Mouse (Mus musculus) MEL (cell line): ENCODE results near the gene Msgn1. TPM values are rescaled to one million over a fixed set of nuclear protein-coding genes. Genes with fewer than 3 reads are reported as not detected.

Source experiments
- DNase-seq: peaks from one replicate; pipeline ENCODE4 v3.0.0; 2011; ENCODE audit warnings: low read depth, low spot score
- H3K27ac ChIP-seq: 2 replicates; pipeline ENCODE4 v1.5.1; 2012; ENCODE audit warnings: low read depth, mild to moderate bottlenecking, control low read depth, low read length, moderate library complexity; ENCODE audit not compliant: control insufficient read depth
- H3K27me3 ChIP-seq, 2 experiments: fragments of 150-350 bp in 1 of 2; sonication (generic) in 1 of 2; 2 replicates each; pipeline ENCODE4 v1.6.1; 2012; ENCODE audit warnings: low read length in 2 of 2, mild to moderate bottlenecking in 2 of 2, improper control_type of control experiment in 1 of 2, moderate library complexity in 1 of 2; ENCODE audit not compliant: insufficient read depth in 2 of 2, control insufficient read depth in 1 of 2
- H3K36me3 ChIP-seq, 2 experiments: 2 replicates each; pipeline ENCODE4 v1.6.1; 2012 to 2014; ENCODE audit warnings: low read length in 2 of 2, improper control_type of control experiment in 1 of 2, inconsistent platforms in 1 of 2, mild to moderate bottlenecking in 1 of 2; ENCODE audit not compliant: insufficient read depth in 2 of 2, control insufficient read depth in 1 of 2
- H3K4me1 ChIP-seq, 2 experiments: fragments of 150-350 bp in 1 of 2; sonication (generic) in 1 of 2; 2 replicates each; pipeline ENCODE4 v1.6.1; 2012; ENCODE audit warnings: low read length in 2 of 2, improper control_type of control experiment in 1 of 2, mild to moderate bottlenecking in 1 of 2; ENCODE audit not compliant: insufficient read depth in 2 of 2, control insufficient read depth in 1 of 2
- H3K4me3 ChIP-seq, 2 experiments: fragments of 150-350 bp in 1 of 2; sonication (generic) in 1 of 2; 2 replicates each; pipeline ENCODE4 v1.5.1; 2012; ENCODE audit warnings: low read depth in 2 of 2, low read length in 2 of 2, mild to moderate bottlenecking in 2 of 2, moderate library complexity in 2 of 2, control low read depth in 1 of 2, improper control_type of control experiment in 1 of 2; ENCODE audit not compliant: control insufficient read depth in 1 of 2, insufficient read depth in 1 of 2
- H3K79me2 ChIP-seq: 2 replicates; pipeline ENCODE4 v1.6.1; 2012; ENCODE audit warnings: mild to moderate bottlenecking, low read length, moderate library complexity; ENCODE audit not compliant: control insufficient read depth, poor library complexity, insufficient read depth
- H3K9ac ChIP-seq: 2 replicates; pipeline ENCODE4 v1.6.1; 2012; ENCODE audit warnings: low read depth, mild to moderate bottlenecking, control low read depth, low read length, moderate library complexity; ENCODE audit not compliant: control insufficient read depth, poor library complexity, severe bottlenecking
- H3K9me3 ChIP-seq: fragments of 150-350 bp; sonication (generic); replicated peaks from 2 replicates; pipeline ENCODE4 v1.6.1; 2012; ENCODE audit warnings: mild to moderate bottlenecking, low read length, improper control_type of control experiment, moderate library complexity; ENCODE audit not compliant: insufficient read depth
- BHLHE40 ChIP-seq: IDR thresholded peaks from 2 replicates; pipeline ENCODE4 v1.6.1; 2012; ENCODE audit warnings: low read depth, mild to moderate bottlenecking, inconsistent platforms, low read length, improper control_type of control experiment, borderline replicate concordance
- CHD1 ChIP-seq: IDR thresholded peaks from 2 replicates; pipeline ENCODE4 v1.6.1; 2012; ENCODE audit warnings: low read depth, mild to moderate bottlenecking, inconsistent platforms, low read length, improper control_type of control experiment
- CTCF ChIP-seq, 3 experiments: IDR thresholded peaks in 2 of 3; conservative IDR thresholded peaks in 1 of 3; 2 replicates each; pipeline ENCODE4 v1.5.1; 2011 to 2012; ENCODE audit warnings: low read length in 3 of 3, low read depth in 2 of 3, mild to moderate bottlenecking in 2 of 3, improper control_type of control experiment in 1 of 3, inconsistent platforms in 1 of 3, mixed read lengths in 1 of 3, moderate library complexity in 1 of 3; ENCODE audit not compliant: control insufficient read depth in 1 of 3, insufficient read depth in 1 of 3, poor library complexity in 1 of 3, severe bottlenecking in 1 of 3
- E2F4 ChIP-seq: IDR thresholded peaks from 2 replicates; pipeline ENCODE4 v1.6.1; 2011; ENCODE audit warnings: low read depth, low read length, improper control_type of control experiment, borderline replicate concordance
- ELF1 ChIP-seq: IDR thresholded peaks from 2 replicates; pipeline ENCODE4 v1.6.1; 2014; ENCODE audit warnings: low read depth, mild to moderate bottlenecking, inconsistent platforms, low read length, improper control_type of control experiment, moderate library complexity
- EP300 ChIP-seq, 2 experiments: IDR thresholded peaks; 2 replicates each; pipeline ENCODE4 v1.6.1; 2011; ENCODE audit warnings: improper control_type of control experiment in 2 of 2, low read length in 2 of 2, low read depth in 1 of 2, mild to moderate bottlenecking in 1 of 2
- ETS1 ChIP-seq: IDR thresholded peaks from 2 replicates; pipeline ENCODE4 v1.6.1; 2012; ENCODE audit warnings: low read depth, mild to moderate bottlenecking, inconsistent platforms, low read length, improper control_type of control experiment, moderate library complexity
- GABPA ChIP-seq: IDR thresholded peaks from 2 replicates; pipeline ENCODE4 v1.6.1; 2012; ENCODE audit warnings: low read depth, mild to moderate bottlenecking, inconsistent platforms, low read length, improper control_type of control experiment, moderate library complexity
- GATA1 ChIP-seq: IDR thresholded peaks from 2 replicates; pipeline ENCODE4 v1.6.1; 2011; ENCODE audit warnings: low read depth, low read length, improper control_type of control experiment
- HCFC1 ChIP-seq: IDR thresholded peaks from 2 replicates; pipeline ENCODE4 v1.6.1; 2012; ENCODE audit warnings: low read depth, mild to moderate bottlenecking, inconsistent platforms, low read length, improper control_type of control experiment, moderate library complexity
- JUND ChIP-seq: IDR thresholded peaks from 2 replicates; pipeline ENCODE4 v1.6.1; 2011; ENCODE audit warnings: low read depth, mild to moderate bottlenecking, improper control_type of control experiment, low read length
- KAT2A ChIP-seq: conservative IDR thresholded peaks from 2 replicates; pipeline ENCODE4 v1.6.1; 2012; ENCODE audit warnings: low read depth, low read length, improper control_type of control experiment, inconsistent platforms
- MAFK ChIP-seq: IDR thresholded peaks from 2 replicates; pipeline ENCODE4 v1.6.1; 2011; ENCODE audit warnings: low read depth, mild to moderate bottlenecking, low read length, improper control_type of control experiment, borderline replicate concordance
- MAX ChIP-seq: IDR thresholded peaks from 2 replicates; pipeline ENCODE4 v1.6.1; 2011; ENCODE audit warnings: low read length, improper control_type of control experiment
- MAZ ChIP-seq: IDR thresholded peaks from 2 replicates; pipeline ENCODE4 v1.6.1; 2012; ENCODE audit warnings: low read depth, mild to moderate bottlenecking, inconsistent platforms, low read length, improper control_type of control experiment
- MEF2A ChIP-seq: IDR thresholded peaks from 2 replicates; pipeline ENCODE4 v1.6.1; 2014; ENCODE audit warnings: low read depth, mild to moderate bottlenecking, inconsistent platforms, low read length, improper control_type of control experiment; ENCODE audit not compliant: poor library complexity, insufficient replicate concordance, severe bottlenecking; ENCODE audit errors: extremely low read depth
- MXI1 ChIP-seq: IDR thresholded peaks from 2 replicates; pipeline ENCODE4 v1.6.1; 2011; ENCODE audit warnings: mild to moderate bottlenecking, low read depth, low read length, improper control_type of control experiment
- MYB ChIP-seq: IDR thresholded peaks from 2 replicates; pipeline ENCODE4 v1.6.1; 2011; ENCODE audit warnings: mild to moderate bottlenecking, low read depth, low read length, improper control_type of control experiment
- MYC ChIP-seq: IDR thresholded peaks from 2 replicates; pipeline ENCODE4 v1.6.1; 2011; ENCODE audit warnings: low read depth, mild to moderate bottlenecking, low read length, improper control_type of control experiment, moderate library complexity
- NELFE ChIP-seq: IDR thresholded peaks from 2 replicates; pipeline ENCODE4 v1.6.1; 2011; ENCODE audit warnings: low read depth, low read length, improper control_type of control experiment
- POLR2AphosphoS2 ChIP-seq: IDR thresholded peaks from 2 replicates; pipeline ENCODE4 v1.6.1; 2011; ENCODE audit warnings: low read length, improper control_type of control experiment
- POLR2AphosphoS5 ChIP-seq: IDR thresholded peaks from 2 replicates; pipeline ENCODE4 v1.6.1; 2012; ENCODE audit warnings: low read depth, borderline replicate concordance, mild to moderate bottlenecking, inconsistent platforms, low read length, moderate library complexity, mixed read lengths
- RAD21 ChIP-seq: IDR thresholded peaks from 2 replicates; pipeline ENCODE4 v1.6.1; 2011; ENCODE audit warnings: mild to moderate bottlenecking, low read depth, low read length, improper control_type of control experiment
- RCOR1 ChIP-seq: IDR thresholded peaks from 2 replicates; pipeline ENCODE4 v1.6.1; 2012; ENCODE audit warnings: low read depth, mild to moderate bottlenecking, inconsistent platforms, low read length, improper control_type of control experiment
- SIN3A ChIP-seq: IDR thresholded peaks from 2 replicates; pipeline ENCODE4 v1.6.1; 2012; ENCODE audit warnings: low read length, improper control_type of control experiment, inconsistent platforms
- SMC3 ChIP-seq: IDR thresholded peaks from 2 replicates; pipeline ENCODE4 v1.6.1; 2011; ENCODE audit warnings: low read depth, low read length, improper control_type of control experiment
- TAL1 ChIP-seq: IDR thresholded peaks from 2 replicates; pipeline ENCODE4 v1.6.1; 2012; ENCODE audit warnings: mild to moderate bottlenecking, inconsistent platforms, low read length, moderate library complexity, mixed read lengths
- TCF12 ChIP-seq: IDR thresholded peaks from 2 replicates; pipeline ENCODE4 v1.6.1; 2014; ENCODE audit warnings: low read depth, mild to moderate bottlenecking, inconsistent platforms, low read length, improper control_type of control experiment, moderate library complexity
- UBTF ChIP-seq: IDR thresholded peaks from 2 replicates; pipeline ENCODE4 v1.6.1; 2012; ENCODE audit warnings: low read depth, mild to moderate bottlenecking, inconsistent platforms, low read length, improper control_type of control experiment, moderate library complexity, borderline replicate concordance; ENCODE audit not compliant: insufficient read depth
- USF1 ChIP-seq: IDR thresholded peaks from 2 replicates; pipeline ENCODE4 v1.6.1; 2014; ENCODE audit warnings: low read depth, mild to moderate bottlenecking, inconsistent platforms, low read length, improper control_type of control experiment, moderate library complexity
- USF2 ChIP-seq, 2 experiments: IDR thresholded peaks; 2 replicates each; pipeline ENCODE4 v1.6.1; 2011 to 2012; ENCODE audit warnings: improper control_type of control experiment in 2 of 2, low read length in 2 of 2, borderline replicate concordance in 1 of 2, inconsistent platforms in 1 of 2, low read depth in 1 of 2, mild to moderate bottlenecking in 1 of 2; ENCODE audit not compliant: insufficient read depth in 1 of 2
- ZC3H11A ChIP-seq: IDR thresholded peaks from 2 replicates; pipeline ENCODE4 v1.6.1; 2012; ENCODE audit warnings: low read depth, mild to moderate bottlenecking, inconsistent platforms, low read length, improper control_type of control experiment
- ZKSCAN1 ChIP-seq: IDR thresholded peaks from 2 replicates; pipeline ENCODE4 v1.6.1; 2012; ENCODE audit warnings: low read depth, mild to moderate bottlenecking, inconsistent platforms, low read length, improper control_type of control experiment, moderate library complexity
- ZMIZ1 ChIP-seq: IDR thresholded peaks from 2 replicates; pipeline ENCODE4 v1.6.1; 2012; ENCODE audit warnings: low read depth, mild to moderate bottlenecking, inconsistent platforms, low read length, improper control_type of control experiment, moderate library complexity
- ZNF384 ChIP-seq: IDR thresholded peaks from 2 replicates; pipeline ENCODE4 v1.6.1; 2012; ENCODE audit warnings: low read depth, mild to moderate bottlenecking, inconsistent platforms, low read length, improper control_type of control experiment
- polyA plus RNA-seq, 2 experiments: library from polyadenylated mRNA; stranded (reverse) in 1 of 2; unstranded in 1 of 2; fragments of >175 nt in 1 of 2; fragments of >200 nt in 1 of 2; gene quantifications; 2 replicates each; pipeline versions ENCODE4 v1.2.1 to v1.2.4; 2012; ENCODE audit warnings: low replicate concordance in 2 of 2, low read depth in 1 of 2; ENCODE audit not compliant: insufficient read length in 2 of 2, insufficient read depth in 1 of 2, missing spikeins in 1 of 2
- total RNA-seq: library from RNA; depleted of rRNA; stranded (reverse); fragments of 300-350 nt; gene quantifications from 2 replicates; pipeline ENCODE4 v1.2.3, GENCODE M21; 2012

Msgn1 gene
- total and polyA plus RNA-seq, 3 experiments: not detected

- Histone ChIP-seq H3K27me3 (no peaks in the 10 kb centered on the region), H3K9ac (no peak overlapping the region)
- peak; percentile 43 for DNase-seq
- TF ChIP-seq ELF1: no peak
- TF ChIP-seq RCOR1: no peak
- no peak for TF ChIP-seq JUND
- TF ChIP-seq ZC3H11A: peak; percentile 56
- TF ChIP-seq ZNF384: no peak
- no peak for TF ChIP-seq MAFK
- TF ChIP-seq KAT2A: no peak
- TF ChIP-seq MXI1: no peak
- no peak for TF ChIP-seq MYB
- TF ChIP-seq CHD1: no peak
- TF ChIP-seq BHLHE40: no peak
- TF ChIP-seq ZKSCAN1: no peak
- peak; percentile 76 for TF ChIP-seq RAD21
- no peak for TF ChIP-seq UBTF
- TF ChIP-seq POLR2AphosphoS2: no peak
- peak; percentile 67 for TF ChIP-seq SMC3
- no peak for TF ChIP-seq GATA1
- no peak for TF ChIP-seq TCF12
- no peak for TF ChIP-seq ETS1
- peak; percentile 49 to 81 (median 76) for TF ChIP-seq CTCF (IDR thresholded peaks at IDR 0.05 in 2 of 3, conservative IDR thresholded peaks at IDR 0.05 in 1 of 3; ENCODE audit: control insufficient read depth in 1 of 3, insufficient read depth in 1 of 3, low read depth in 2 of 3, low read length in 3 of 3, poor library complexity in 1 of 3, severe bottlenecking in 1 of 3)
- TF ChIP-seq NELFE: no peak
- no peak for TF ChIP-seq MAX
- no peak for TF ChIP-seq MEF2A
- no peak for TF ChIP-seq USF1
- no peak for TF ChIP-seq HCFC1
- no peak for TF ChIP-seq USF2 (IDR thresholded peaks at IDR 0.05; ENCODE audit: borderline replicate concordance in 1 of 2, insufficient read depth in 1 of 2, low read depth in 1 of 2, low read length in 2 of 2)
- no peak for TF ChIP-seq E2F4
- TF ChIP-seq EP300 (IDR thresholded peaks at IDR 0.05; ENCODE audit: low read depth in 1 of 2, low read length in 2 of 2): no peak
- no peak for TF ChIP-seq SIN3A
- TF ChIP-seq POLR2AphosphoS5: no peak
- TF ChIP-seq MYC: no peak
- no peak for TF ChIP-seq TAL1
- no peak for TF ChIP-seq ZMIZ1
- TF ChIP-seq GABPA: no peak
- TF ChIP-seq MAZ: no peak
- TF ChIP-seq, all 39 proteins: peak for 4
- Histone ChIP-seq H3K27ac (no peak overlapping the region), H3K9me3 (no peaks in the 10 kb centered on the region), H3K79me2 (no peaks in the 10 kb centered on the region), H3K36me3 (no peaks in the 10 kb centered on the region), H3K4me1 (no peaks in the 10 kb centered on the region), H3K4me3 (no peak overlapping the region)
Observed at GRCm38 (mm10) chr12:11196142-11196597, 12.6 kb downstream of the Msgn1 start.
